Mouse (Mus musculus) hindbrain, embryonic 11.5 days (tissue): ENCODE data around the gene Svopl. TPM values are rescaled to one million over a fixed set of nuclear protein-coding genes. Genes with fewer than 3 reads are reported as not detected.

ENCODE experiments used
- ATAC-seq: fragments of 200-750 bp; cut with Nextera tagmentation; 2 replicates; pipeline ENCODE4 v1.8.0; 2017; ENCODE audit warnings: mild to moderate bottlenecking, moderate TSS enrichment, moderate library complexity; ENCODE audit not compliant: low FRiP score
- DNase-seq: peaks from one replicate; pipeline ENCODE4 v3.0.0-alpha.2; 2015; ENCODE audit warnings: low spot score
- H3K27ac ChIP-seq: fragments of 300-500 bp; sonication (generic); 2 replicates; pipeline ENCODE4 v1.5.1; 2014; ENCODE audit warnings: mild to moderate bottlenecking, low read depth, low read length
- H3K27me3 ChIP-seq: fragments of 300-500 bp; sonication (generic); 2 replicates; pipeline ENCODE4 v1.6.1; 2014; ENCODE audit warnings: mild to moderate bottlenecking, low read length, moderate library complexity, mixed read lengths; ENCODE audit not compliant: control insufficient read depth, insufficient read depth
- H3K36me3 ChIP-seq: fragments of 300-500 bp; sonication (generic); 2 replicates; pipeline ENCODE4 v1.6.1; 2014; ENCODE audit warnings: mild to moderate bottlenecking, low read length, moderate library complexity, mixed read lengths; ENCODE audit not compliant: control insufficient read depth, insufficient read depth
- H3K4me1 ChIP-seq: fragments of 300-500 bp; sonication (generic); replicated peaks from 2 replicates; pipeline ENCODE4 v1.6.1; 2014; ENCODE audit warnings: low read length, mixed read lengths; ENCODE audit not compliant: control insufficient read depth, insufficient read depth
- H3K4me2 ChIP-seq: fragments of 300-500 bp; sonication (generic); replicated peaks from 2 replicates; pipeline ENCODE4 v1.6.1; 2014; ENCODE audit warnings: mild to moderate bottlenecking, low read depth, low read length
- H3K4me3 ChIP-seq: fragments of 300-500 bp; sonication (generic); 2 replicates; pipeline ENCODE4 v1.5.1; 2014; ENCODE audit warnings: low read depth, low read length
- H3K9ac ChIP-seq: fragments of 300-500 bp; sonication (generic); 2 replicates; pipeline ENCODE4 v1.6.1; 2014; ENCODE audit warnings: low read depth, low read length
- H3K9me3 ChIP-seq: fragments of 300-500 bp; sonication (generic); 2 replicates; pipeline ENCODE4 v1.6.1; 2016; ENCODE audit warnings: low read length; ENCODE audit not compliant: control insufficient read depth
- WGBS: fragments of 180-500 bp; shearing (Covaris S2); extraction: QIAGEN DNeasy Blood & Tissue Kit; methylation state at CpG from one replicate; pipeline ENCODE4 v1.1.7; 2014; 5-methylcytosine and 5-hydroxymethylcytosine counted together
- polyA plus RNA-seq: library from polyadenylated mRNA; unstranded; fragments of >200 nt; fragmentation: Nextera tagmentation; extraction: Ambion mirVana; gene quantifications from 2 replicates; pipeline ENCODE4 v1.2.1, GENCODE M21; 2014

Gene Svopl
- polyA plus RNA-seq, 1 experiment from 2014 or later = 2.6 TPM

DNA sequence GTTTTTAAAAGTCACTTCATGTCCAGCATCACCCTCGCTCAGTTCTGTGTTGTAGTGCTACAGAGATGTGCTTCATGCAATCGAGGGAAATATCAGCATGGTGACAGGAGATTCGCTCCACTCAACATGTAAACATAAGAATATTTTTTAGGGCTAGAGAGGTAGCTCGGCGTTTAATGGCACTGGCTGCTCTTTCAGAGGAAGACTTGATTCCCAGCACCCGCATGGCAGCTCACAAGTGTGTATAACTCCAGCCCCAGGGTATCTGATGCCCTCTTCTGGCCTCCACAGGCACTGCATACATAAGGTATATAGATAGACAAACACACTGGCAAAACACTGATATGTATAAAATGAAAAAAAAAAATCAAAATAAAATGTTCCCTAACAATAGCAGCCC is 2.8 kb upstream of the Svopl start:
- no peaks in the 10 kb centered on the region for H3K36me3 ChIP-seq
- H3K9ac ChIP-seq = no peak overlapping the region
- no peaks in the 10 kb centered on the region for H3K27me3 ChIP-seq
- WGBS = 95% methylated on average over 6 of the region's 6 CpGs
- no peaks in the 10 kb centered on the region for H3K9me3 ChIP-seq
- no peak overlapping the region for H3K4me3 ChIP-seq
- H3K4me2 ChIP-seq = no peak overlapping the region
- no peak for DNase-seq
- H3K4me1 ChIP-seq = no peaks in the 10 kb centered on the region
- no peak for ATAC-seq
- H3K27ac ChIP-seq = no peak overlapping the region

DNA sequence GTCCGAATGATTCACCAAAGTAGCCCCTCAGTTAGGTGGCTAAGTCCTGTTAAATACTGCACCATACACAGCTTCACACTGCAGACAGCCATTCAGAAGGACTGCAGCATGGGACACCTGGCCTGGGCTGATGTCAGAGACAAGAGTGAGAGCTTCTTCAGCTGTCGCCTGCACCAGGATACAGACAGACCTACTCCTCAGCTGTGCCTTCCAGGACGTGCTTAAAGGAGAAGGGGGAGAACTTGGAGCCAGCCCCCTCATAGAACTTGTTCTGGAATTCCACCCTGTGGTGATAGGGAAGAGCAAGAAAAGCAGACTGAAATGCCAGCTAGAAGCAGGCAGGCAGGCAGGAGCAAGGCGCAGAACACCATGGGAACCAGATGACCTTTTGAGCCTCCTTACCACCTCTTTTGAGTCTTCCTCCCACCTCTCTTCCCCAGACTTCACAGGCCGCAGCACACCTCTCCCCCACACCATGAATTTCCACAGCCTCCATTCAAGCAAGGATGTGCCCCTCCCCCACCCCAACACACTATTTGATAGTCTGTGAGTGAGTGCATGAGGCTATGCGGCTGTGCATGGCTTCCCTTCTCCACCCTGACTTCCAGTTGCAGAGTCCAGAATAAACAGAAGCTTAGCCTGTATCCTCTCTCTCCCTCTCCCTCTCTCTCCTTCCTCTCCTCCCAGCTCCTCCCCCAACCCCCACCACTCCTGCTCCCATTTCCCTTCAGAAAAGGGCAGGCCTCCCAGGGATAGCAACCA is 2.2 kb upstream of the Svopl start:
- no peaks in the 10 kb centered on the region for H3K36me3 ChIP-seq
- DNase-seq = peak; percentile 15
- no peaks in the 10 kb centered on the region for H3K27me3 ChIP-seq
- no peak overlapping the region for H3K4me3 ChIP-seq
- WGBS = 55% methylated on average over 6 of the region's 6 CpGs
- no peak overlapping the region for H3K9ac ChIP-seq
- H3K4me2 ChIP-seq = no peak overlapping the region
- no peaks in the 10 kb centered on the region for H3K9me3 ChIP-seq
- H3K27ac ChIP-seq = no peak overlapping the region
- ATAC-seq = no peak
- H3K4me1 ChIP-seq = no peaks in the 10 kb centered on the region

DNA sequence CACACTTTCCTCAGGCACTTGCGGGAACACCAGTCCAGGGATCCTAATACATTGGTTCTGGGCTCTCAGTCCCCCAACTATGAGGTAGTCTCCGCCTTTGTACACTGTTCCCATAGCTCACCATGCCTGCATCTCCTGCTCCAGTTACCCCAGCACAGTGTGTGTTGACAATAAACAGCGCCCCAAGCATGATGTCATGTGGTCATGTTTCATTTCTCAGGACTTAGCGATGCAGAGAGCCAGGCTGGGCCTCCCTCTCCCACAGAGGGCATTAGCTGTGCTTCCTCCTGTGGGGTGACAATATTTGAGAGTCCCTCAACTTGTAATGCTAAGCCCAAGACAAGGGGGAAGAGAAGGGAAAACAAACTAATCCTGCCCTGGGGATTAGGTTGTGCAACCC is 1.2 kb upstream of the Svopl start:
- 87% methylated on average over 4 of the region's 4 CpGs for WGBS

DNA sequence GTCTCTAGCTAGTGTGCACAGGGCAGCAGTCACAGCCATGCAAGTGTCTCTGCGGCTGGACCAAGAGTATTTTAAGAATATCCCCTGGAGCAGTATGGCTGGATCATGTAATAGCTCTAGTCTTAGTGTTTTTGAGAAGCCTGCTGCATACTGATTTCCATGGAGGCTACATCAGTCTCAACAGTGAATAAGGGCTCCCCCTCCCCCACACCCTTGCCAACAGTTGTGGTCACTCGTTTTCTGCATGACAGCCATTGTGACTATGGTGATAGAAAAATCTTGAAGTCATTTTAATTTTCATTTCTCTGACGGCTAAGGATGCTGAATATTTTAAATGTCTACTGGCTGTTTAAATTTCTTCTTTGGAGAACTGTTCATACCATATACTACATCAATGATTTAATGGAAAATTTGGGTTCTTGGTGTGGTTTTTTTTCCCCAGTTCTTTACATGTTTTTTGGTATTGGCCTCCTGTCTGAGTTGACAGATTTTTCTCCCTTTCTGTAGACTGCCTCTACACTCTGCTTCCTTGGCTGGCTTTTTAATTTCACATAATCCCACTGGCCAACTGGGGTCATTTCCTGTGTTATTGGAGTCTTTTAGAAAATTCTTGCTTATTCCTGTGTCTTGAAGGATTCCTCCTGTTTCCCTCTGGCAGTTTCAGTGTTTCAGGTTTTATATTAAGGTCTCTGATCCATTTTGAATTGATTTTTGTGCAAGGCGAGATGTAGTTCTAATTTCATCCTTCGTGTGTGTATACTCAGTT is 13.8 kb downstream of the Svopl start:
- H3K27ac ChIP-seq = no peak overlapping the region
- 72% methylated on average over 5 of the region's 5 CpGs for WGBS
- H3K4me1 ChIP-seq = no peaks in the 10 kb centered on the region
- DNase-seq = no peak
- no peaks in the 10 kb centered on the region for H3K36me3 ChIP-seq
- no peak overlapping the region for H3K4me2 ChIP-seq
- H3K4me3 ChIP-seq = no peak overlapping the region
- no peaks in the 10 kb centered on the region for H3K27me3 ChIP-seq
- no peak for ATAC-seq
- no peaks in the 10 kb centered on the region for H3K9me3 ChIP-seq
- no peak overlapping the region for H3K9ac ChIP-seq

More for the DNA sequence above, 1.2 kb upstream of the Svopl start:
- H3K27me3 ChIP-seq = no peaks in the 10 kb centered on the region
- H3K4me2 ChIP-seq = no peak overlapping the region
- DNase-seq (no peak), ATAC-seq (no peak)
- H3K9me3 ChIP-seq = no peaks in the 10 kb centered on the region
- no peaks in the 10 kb centered on the region for H3K4me1 ChIP-seq
- no peaks in the 10 kb centered on the region for H3K36me3 ChIP-seq
- H3K4me3 ChIP-seq = no peak overlapping the region
- H3K27ac ChIP-seq = no peak overlapping the region
- H3K9ac ChIP-seq = no peak overlapping the region

DNA sequence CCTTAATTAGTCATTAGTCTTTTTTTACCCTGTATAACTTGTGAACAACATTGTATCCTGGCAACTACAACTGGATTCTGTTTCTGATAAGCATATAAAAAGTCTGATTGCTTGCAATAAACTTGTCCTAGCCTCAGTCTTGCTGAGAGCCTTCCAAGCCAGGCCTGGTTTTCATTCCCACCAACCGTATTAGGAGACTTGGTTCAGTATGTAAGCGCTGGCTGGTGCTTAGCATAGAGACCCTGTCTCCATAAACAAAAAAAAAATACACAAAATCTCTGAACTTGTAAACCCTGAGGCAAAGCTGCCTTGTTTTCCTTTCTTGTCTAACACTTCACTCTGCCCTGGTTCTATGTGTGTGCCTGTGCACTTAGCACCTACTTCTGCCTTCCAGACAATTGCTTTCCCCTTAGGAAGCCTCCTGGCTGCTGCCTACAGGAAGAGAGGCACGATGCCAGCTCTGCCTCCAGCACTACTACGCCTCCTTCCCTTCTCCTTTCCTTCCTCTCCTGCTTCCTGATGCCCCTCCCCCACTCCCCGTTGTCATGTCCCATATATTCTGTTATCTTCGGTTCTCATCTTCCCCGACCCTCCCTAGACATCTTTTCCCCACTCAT is 14.8 kb downstream of the Svopl start:
- DNase-seq (no peak), ATAC-seq (no peak)
- Histone ChIP-seq H3K4me1 (no peaks in the 10 kb centered on the region), H3K9ac (no peak overlapping the region), H3K27ac (no peak overlapping the region), H3K36me3 (no peaks in the 10 kb centered on the region), H3K27me3 (no peaks in the 10 kb centered on the region), H3K4me3 (no peak overlapping the region), H3K4me2 (no peak overlapping the region), H3K9me3 (no peaks in the 10 kb centered on the region)
- WGBS = 61% methylated on average over 7 of the region's 7 CpGs

DNA sequence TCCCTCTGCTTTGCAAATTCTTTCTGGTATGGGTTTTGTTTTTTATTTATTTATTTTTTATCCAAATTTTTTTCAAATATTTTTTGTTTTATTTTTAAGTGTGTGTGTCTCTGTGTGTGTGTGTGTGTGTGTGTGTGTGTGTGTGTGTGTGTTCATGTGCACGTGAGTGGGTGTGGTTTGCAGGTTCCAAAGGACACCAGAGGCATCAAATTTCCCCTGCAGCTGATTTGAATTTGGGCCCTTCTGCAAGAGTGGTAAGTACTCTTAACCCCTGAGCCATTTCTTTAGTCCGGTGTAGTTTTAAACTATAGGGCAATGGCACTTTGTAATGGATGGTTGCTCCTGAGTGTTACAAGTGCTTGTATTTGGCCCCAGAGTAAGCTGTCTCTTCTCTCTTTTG is 18.6 kb downstream of the Svopl start:
- Histone ChIP-seq H3K4me1 (no peaks in the 10 kb centered on the region), H3K9ac (no peak overlapping the region), H3K36me3 (no peaks in the 10 kb centered on the region), H3K9me3 (no peaks in the 10 kb centered on the region), H3K4me2 (no peak overlapping the region), H3K4me3 (no peak overlapping the region), H3K27me3 (no peaks in the 10 kb centered on the region), H3K27ac (no peak overlapping the region)
- DNase-seq (no peak), ATAC-seq (no peak)
- 49% methylated on average over 2 of the region's 2 CpGs for WGBS

DNA sequence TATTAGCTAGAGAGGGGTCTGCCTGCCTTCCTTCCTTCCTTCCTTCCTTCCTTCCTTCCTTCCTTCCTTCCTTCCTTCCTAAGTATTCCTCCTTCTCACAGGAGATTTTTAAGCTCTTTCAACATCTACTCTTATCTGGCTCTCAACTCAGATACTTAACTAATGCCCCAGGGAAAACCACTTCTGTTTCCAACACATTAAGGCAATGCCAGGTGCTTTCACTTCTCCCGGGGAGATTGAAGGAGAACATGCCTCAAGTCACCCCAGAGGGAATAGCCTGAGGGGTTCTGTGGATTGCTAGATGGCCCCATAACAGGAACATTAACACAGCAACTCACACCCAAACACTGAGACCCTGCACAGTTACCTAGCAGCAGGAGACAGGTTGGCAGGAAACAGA is 19.0 kb downstream of the Svopl start:
- no peaks in the 10 kb centered on the region for H3K27me3 ChIP-seq
- ATAC-seq (no peak), DNase-seq (no peak)
- H3K9ac ChIP-seq = no peak overlapping the region
- no peak overlapping the region for H3K4me2 ChIP-seq
- H3K36me3 ChIP-seq = no peaks in the 10 kb centered on the region
- no peak overlapping the region for H3K27ac ChIP-seq
- no peak overlapping the region for H3K4me3 ChIP-seq
- no peaks in the 10 kb centered on the region for H3K9me3 ChIP-seq
- 56% methylated on average over 1 of the region's 1 CpGs for WGBS
- no peaks in the 10 kb centered on the region for H3K4me1 ChIP-seq

DNA sequence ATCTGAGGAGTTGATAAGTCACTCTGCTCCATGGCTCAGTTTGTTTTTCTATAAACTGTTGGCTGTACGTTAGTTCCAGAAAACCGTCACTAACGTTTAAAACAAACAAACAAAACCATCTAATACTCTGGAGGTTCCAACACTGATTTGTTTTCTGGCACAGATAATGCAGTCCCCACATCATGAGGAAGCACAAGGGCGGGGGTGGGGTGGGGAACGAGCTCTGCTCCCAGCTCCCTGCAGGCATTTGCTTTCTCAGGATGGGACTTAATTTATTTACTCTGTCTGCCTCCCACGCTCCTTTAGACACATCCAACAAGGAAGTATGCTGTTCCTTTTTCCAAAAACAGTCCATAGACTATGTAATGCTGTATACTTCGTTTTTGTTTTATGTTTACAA is 23.5 kb downstream of the Svopl start:
- H3K36me3 ChIP-seq = no peaks in the 10 kb centered on the region
- H3K27me3 ChIP-seq = no peaks in the 10 kb centered on the region
- H3K9me3 ChIP-seq = no peaks in the 10 kb centered on the region
- H3K4me3 ChIP-seq = no peak overlapping the region
- no peak overlapping the region for H3K9ac ChIP-seq
- DNase-seq (no peak), ATAC-seq (no peak)
- WGBS = 55% methylated on average over 7 of the region's 7 CpGs
- H3K4me1 ChIP-seq = no peaks in the 10 kb centered on the region
- H3K4me2 ChIP-seq = no peak overlapping the region
- H3K27ac ChIP-seq = no peak overlapping the region
